Mouse (Mus musculus) cerebellum, adult 9-11 months (tissue): ENCODE data around the gene Siae.
A peak's percentile ranks its signal among the peaks of the same experiment; 100 is the strongest.

ENCODE experiments used
- DNase-seq: peaks from one replicate; pipeline ENCODE4 v3.0.0; 2022

Gene Siae

GRCm38 (mm10) chr9:37554838-37555748 lies at the start of gene Siae:
Siae (plus strand) TSS chr9:37555698.
- DNase-seq = no peak

- no peak for DNase-seq
Observed at GRCm38 (mm10) chr9:37506023-37506422, 49.5 kb upstream of the Siae start.

GRCm38 (mm10) chr9:37512097-37512496 lies 43.4 kb upstream of the Siae start:
- DNase-seq = no peak

GRCm38 (mm10) chr9:37514456-37514855 lies 41.0 kb upstream of the Siae start:
- no peak for DNase-seq

- no peak for DNase-seq
Observed at GRCm38 (mm10) chr9:37517467-37517866, 38.0 kb upstream of the Siae start.

- DNase-seq = peak; percentile 57
Observed at GRCm38 (mm10) chr9:37518991-37519390, 36.5 kb upstream of the Siae start.

- DNase-seq = peak; percentile 43
Observed at GRCm38 (mm10) chr9:37519995-37520394, 35.5 kb upstream of the Siae start.

- DNase-seq = no peak
Observed at GRCm38 (mm10) chr9:37525461-37525860, 30.0 kb upstream of the Siae start.

GRCm38 (mm10) chr9:37526443-37527395 lies 28.8 kb upstream of the Siae start:
- DNase-seq = no peak

GRCm38 (mm10) chr9:37527396-37528224 lies 27.9 kb upstream of the Siae start, which contains the start of gene Esam:
Esam (plus strand) TSS chr9:37528078.
- peak; percentile 45 for DNase-seq

- no peak for DNase-seq
Observed at GRCm38 (mm10) chr9:37528225-37528970, 27.1 kb upstream of the Siae start.

GRCm38 (mm10) chr9:37530031-37530887 lies 25.2 kb upstream of the Siae start:
- peak; percentile 74 for DNase-seq

GRCm38 (mm10) chr9:37530888-37531705 lies 24.4 kb upstream of the Siae start:
- peak; percentile 71 for DNase-seq

- no peak for DNase-seq
Observed at GRCm38 (mm10) chr9:37536851-37537250, 18.6 kb upstream of the Siae start.

GRCm38 (mm10) chr9:37537658-37538250 lies 17.7 kb upstream of the Siae start:
- no peak for DNase-seq

GRCm38 (mm10) chr9:37539170-37540025 lies 16.1 kb upstream of the Siae start, which contains the start of gene Vsig2:
Vsig2 (plus strand) TSS chr9:37539255.
- DNase-seq = no peak

GRCm38 (mm10) chr9:37540226-37540625 lies 15.3 kb upstream of the Siae start:
- DNase-seq = no peak
